ENCODE assay signal across 22 mouse cellular contexts in the genomic region with DNA sequence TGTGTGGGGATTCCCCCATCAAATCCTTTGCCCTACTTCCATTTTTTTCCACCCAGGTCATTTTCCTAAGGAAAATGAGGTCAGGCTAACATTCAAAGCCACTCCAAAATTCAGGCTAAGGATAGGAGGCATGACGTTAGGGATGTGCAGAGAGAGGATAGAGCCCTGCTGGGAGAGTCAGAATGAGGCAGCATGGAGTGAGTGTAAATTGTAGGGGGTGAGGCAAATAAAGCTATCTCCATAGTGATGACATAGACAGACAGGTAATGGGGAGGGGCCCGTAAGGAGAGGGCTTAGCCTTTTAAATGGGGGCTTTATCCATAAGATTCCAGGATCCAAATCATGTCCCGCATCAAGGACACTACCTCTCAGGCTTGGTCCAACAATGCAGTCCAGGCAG. TPM values are rescaled to one million over a fixed set of nuclear protein-coding genes. Genes with fewer than 3 reads are reported as not detected.
A peak's percentile ranks its signal among the peaks of the same experiment; 100 is the strongest.
DNase-seq lines count a peak whose midpoint lies in the region; ATAC-seq and TF ChIP-seq lines count a peak whose summit lies in the region.
"Had no signal": no experiment of that assay in that cellular context is flagged by ENCODE, and none has a peak within 500 bp of the region (broad histone marks: within the 10 kb centered on the region; RNA-seq: fewer than 3 reads in every experiment).

No protein-coding gene starts in this region.

- 42% methylated on average over 3 of the region's 3 CpGs for WGBS in neural tube, embryonic 13.5 days
- 53% methylated on average over 3 of the region's 3 CpGs for WGBS in hindbrain, postnatal 0 days
- WGBS in midbrain, embryonic 16.5 days = 32% methylated on average over 3 of the region's 3 CpGs
- WGBS in thymus, adult 2 months = 89% methylated on average over 3 of the region's 3 CpGs

- no peak for TF ChIP-seq CTCF in hindbrain, postnatal 0 days (IDR thresholded peaks at IDR 0.05; ENCODE audit: low read depth)
- no peak for TF ChIP-seq CTCF in thymus, adult 2 months (IDR thresholded peaks at IDR 0.05; ENCODE audit: borderline replicate concordance, control insufficient read depth, extremely low read depth, insufficient read depth, low read length, poor library complexity)

- peaks cover 25% of the 10 kb centered on the region for H3K4me1 ChIP-seq in neural tube, embryonic 13.5 days (replicated peaks)
- H3K4me1 ChIP-seq in hindbrain, postnatal 0 days (ENCODE audit: insufficient read depth, low read length) = no peaks in the 10 kb centered on the region
- H3K4me1 ChIP-seq in midbrain, embryonic 16.5 days (ENCODE audit: control insufficient read depth, insufficient read depth, low read length) = peaks cover 11% of the 10 kb centered on the region
- H3K4me1 ChIP-seq in thymus, adult 2 months (replicated peaks; ENCODE audit: control insufficient read depth, insufficient read depth, low read length) = no peaks in the 10 kb centered on the region
- H3K4me1 ChIP-seq: embryonic facial prominence, embryonic 13.5 days had no signal

- DNase-seq in neural tube, embryonic 10.5 days (ENCODE audit: extremely low spot score, low spot score) = no peak
- no peak for DNase-seq in hindbrain, postnatal 0 days (ENCODE audit: low spot score)
- DNase-seq in left cerebral cortex, postnatal 10 days (ENCODE audit: extremely low spot score in 1 of 2, low spot score in 2 of 2) = no peak
- DNase-seq in frontal cortex, postnatal 25 days (ENCODE audit: low spot score in 2 of 2) = no peak
- no peak for DNase-seq in thymus, adult 2 months
- DNase-seq: adrenal gland, postnatal 10 days; cerebellum, adult 11 months; cerebellum, postnatal 14 days; gastrocnemius, postnatal 36 days; kidney, adult 18-20 months; left cerebral cortex, postnatal 4 days; liver; thymus, postnatal 25 days had no signal

- no peaks in the 10 kb centered on the region for H3K9me3 ChIP-seq in neural tube, embryonic 13.5 days
- no peaks in the 10 kb centered on the region for H3K9me3 ChIP-seq in hindbrain, postnatal 0 days (ENCODE audit: low read length)
- H3K9me3 ChIP-seq in midbrain, embryonic 16.5 days (replicated peaks; ENCODE audit: control insufficient read depth, low read length, poor library complexity, severe bottlenecking) = no peaks in the 10 kb centered on the region
- H3K9me3 ChIP-seq: embryonic facial prominence, embryonic 13.5 days; heart, embryonic 10.5 days had no signal

- 0 out of 2 replicates have a peak overlapping the region, but pooled peaks have one; percentile 41 for H3K9ac ChIP-seq in neural tube, embryonic 13.5 days
- H3K9ac ChIP-seq in hindbrain, postnatal 0 days (replicated peaks; ENCODE audit: low read length) = no peak overlapping the region
- no peak overlapping the region for H3K9ac ChIP-seq in midbrain, embryonic 16.5 days (ENCODE audit: low read depth, low read length)
- H3K9ac ChIP-seq: embryonic facial prominence, embryonic 13.5 days had no signal

- H3K27ac ChIP-seq in neural tube, embryonic 13.5 days (replicated peaks) = peak overlapping the region; percentile 63
- H3K27ac ChIP-seq in hindbrain, postnatal 0 days = no peak overlapping the region
- 0 out of 2 replicates have a peak overlapping the region, but pooled peaks have one; percentile 24 for H3K27ac ChIP-seq in midbrain, embryonic 16.5 days (ENCODE audit: low read length)
- H3K27ac ChIP-seq in thymus, adult 2 months (ENCODE audit: control insufficient read depth, insufficient read depth, low read length) = no peak overlapping the region
- H3K27ac ChIP-seq: embryonic facial prominence, embryonic 13.5 days; heart, embryonic 10.5 days; kidney, postnatal 0 days had no signal

- no peaks in the 10 kb centered on the region for H3K36me3 ChIP-seq in neural tube, embryonic 13.5 days
- H3K36me3 ChIP-seq in hindbrain, postnatal 0 days (ENCODE audit: insufficient read depth, low read length) = no peaks in the 10 kb centered on the region
- no peaks in the 10 kb centered on the region for H3K36me3 ChIP-seq in midbrain, embryonic 16.5 days (ENCODE audit: control insufficient read depth, insufficient read depth, low read length)
- no peaks in the 10 kb centered on the region for H3K36me3 ChIP-seq in thymus, adult 2 months (ENCODE audit: control insufficient read depth, insufficient read depth, low read length)
- H3K36me3 ChIP-seq: embryonic facial prominence, embryonic 13.5 days; heart, embryonic 10.5 days had no signal

- ATAC-seq in neural tube, embryonic 13.5 days (ENCODE audit: low read depth) = peak; percentile 60
- ATAC-seq in hindbrain, postnatal 0 days = peak; percentile 59; the same call in 1 of the 2 replicates
- ATAC-seq in midbrain, embryonic 16.5 days = peak; percentile 43; the same call in 1 of the 2 replicates
- ATAC-seq: activated CD4-positive, CD25-positive, alpha-beta regulatory T cell, adult 4 months; lung, postnatal 0 days had no signal

- peak overlapping the region; percentile 16; the same call in 1 of the 2 replicates for H3K4me2 ChIP-seq in neural tube, embryonic 13.5 days
- no peak overlapping the region; the same call in 1 of the 2 replicates for H3K4me2 ChIP-seq in hindbrain, postnatal 0 days (ENCODE audit: low read depth, low read length)
- peak overlapping the region; percentile 17; the same call in 1 of the 2 replicates for H3K4me2 ChIP-seq in midbrain, embryonic 16.5 days (ENCODE audit: low read length)
- H3K4me2 ChIP-seq: embryonic facial prominence, embryonic 13.5 days had no signal

- no peaks in the 10 kb centered on the region for H3K27me3 ChIP-seq in neural tube, embryonic 13.5 days
- H3K27me3 ChIP-seq in hindbrain, postnatal 0 days (ENCODE audit: insufficient read depth, low read length) = no peaks in the 10 kb centered on the region
- H3K27me3 ChIP-seq in midbrain, embryonic 16.5 days (ENCODE audit: control insufficient read depth, insufficient read depth, low read depth, low read length) = no peaks in the 10 kb centered on the region
- H3K27me3 ChIP-seq in thymus, adult 2 months (ENCODE audit: control insufficient read depth, insufficient read depth, low read length) = no peaks in the 10 kb centered on the region
- H3K27me3 ChIP-seq: embryonic facial prominence, embryonic 13.5 days had no signal

- intact Hi-C loops in left cerebral cortex, postnatal 10 days (cut with DNase I) = loop anchor here (5.0 kb wide), 1 partner anchor 69 kb away; no protein-coding TSS in a partner anchor

- TF ChIP-seq POLR2A in thymus, adult 2 months (IDR thresholded peaks at IDR 0.05; ENCODE audit: control insufficient read depth, extremely low read depth, insufficient read depth, low read length, poor library complexity) = no peak

- H3K4me3 ChIP-seq in neural tube, embryonic 13.5 days = no peak overlapping the region
- H3K4me3 ChIP-seq in hindbrain, postnatal 0 days (ENCODE audit: low read length) = no peak overlapping the region
- no peak overlapping the region for H3K4me3 ChIP-seq in midbrain, embryonic 16.5 days (ENCODE audit: low read depth, low read length)
- H3K4me3 ChIP-seq in thymus, adult 2 months (ENCODE audit: control insufficient read depth, insufficient read depth, low read length) = no peak overlapping the region
- H3K4me3 ChIP-seq: embryonic facial prominence, embryonic 13.5 days; heart, embryonic 10.5 days had no signal

RNA-seq across cellular contexts. Expression of a gene that starts 54.9 kb away (rescaled TPM):
- 12.6 and 14.2 TPM in 2 replicates for polyA plus RNA-seq in neural tube, embryonic 13.5 days (2015; fragmentation: Nextera tagmentation; extraction: Ambion mirVana)
- 60.2 and 60.4 TPM in 2 replicates for total RNA-seq in hindbrain, postnatal 0 days (2014; rRNA removed)
- polyA plus RNA-seq in hindbrain, postnatal 0 days (2015; fragmentation: Nextera tagmentation; extraction: Ambion mirVana) = 17.3 and 19.0 TPM in 2 replicates
- polyA plus RNA-seq in midbrain, embryonic 16.5 days (2015; fragmentation: Nextera tagmentation; extraction: Ambion mirVana) = 15.3 and 17.2 TPM in 2 replicates
- total RNA-seq in left cerebral cortex, postnatal 10 days (2021) = 10 to 100 TPM; 76.7 to 78.7 TPM
- 0.34 and 0.71 TPM in 2 replicates for polyA plus RNA-seq in thymus, adult 2 months (2012; rRNA removed)
- total RNA-seq: megakaryocyte progenitor cell, adult 5-6 weeks; neutrophil, adult 5-6 weeks had no signal
- polyA plus RNA-seq: activated CD4-positive, CD25-positive, alpha-beta regulatory T cell, adult 4 months had no signal

Comparison
In these comparisons a context has a peak if more than half of its experiments do, and no peak if none do; other contexts are left out.
1. H3K27ac ChIP-seq: peak in neural tube, embryonic 13.5 days (single experiment) and midbrain, embryonic 16.5 days (single experiment); none in hindbrain, postnatal 0 days (single experiment) and thymus, adult 2 months (single experiment).
2. Peak in every context shown above with its lines, with median percentiles within 50 percentile points of each other: ATAC-seq.